Mouse (Mus musculus) intestine, embryonic 14.5 days (tissue): Measurements from ENCODE around the gene Cnst. TPM values are rescaled to one million over a fixed set of nuclear protein-coding genes. Genes with fewer than 3 reads are reported as not detected.

Source experiments
- ATAC-seq: fragments of 200-750 bp; cut with Nextera tagmentation; replicated peaks from 2 replicates; pipeline ENCODE4 v1.8.0; 2017; ENCODE audit warnings: low read depth, moderate number of reproducible peaks, moderate TSS enrichment, moderate library complexity; ENCODE audit not compliant: low FRiP score, low TSS enrichment
- DNase-seq: peaks from one replicate; pipeline ENCODE4 v3.0.0-alpha.2; 2018; ENCODE audit warnings: low spot score
- H3K27ac ChIP-seq: fragments of 300-500 bp; sonication (generic); 2 replicates; pipeline ENCODE4 v1.5.1; 2014; ENCODE audit warnings: low read depth, mild to moderate bottlenecking, control low read depth
- H3K27me3 ChIP-seq: fragments of 300-500 bp; sonication (generic); replicated peaks from 2 replicates; pipeline ENCODE4 v1.6.1; 2014; ENCODE audit warnings: low read length, control low read depth; ENCODE audit not compliant: control insufficient read depth, insufficient read depth
- H3K36me3 ChIP-seq: fragments of 300-500 bp; sonication (generic); 2 replicates; pipeline ENCODE4 v1.6.1; 2014; ENCODE audit warnings: low read length, control low read depth; ENCODE audit not compliant: control insufficient read depth, insufficient read depth
- H3K4me1 ChIP-seq: fragments of 300-500 bp; sonication (generic); replicated peaks from 2 replicates; pipeline ENCODE4 v1.6.1; 2014; ENCODE audit warnings: low read length, control low read depth, mixed read lengths; ENCODE audit not compliant: control insufficient read depth, insufficient read depth
- H3K4me2 ChIP-seq: fragments of 300-500 bp; sonication (generic); 2 replicates; pipeline ENCODE4 v1.6.1; 2014; ENCODE audit warnings: low read length
- H3K4me3 ChIP-seq: fragments of 300-500 bp; sonication (generic); 2 replicates; pipeline ENCODE4 v1.5.1; 2014; ENCODE audit warnings: low read depth, low read length, control low read depth, mixed read lengths
- H3K9ac ChIP-seq: fragments of 300-500 bp; sonication (generic); 2 replicates; pipeline ENCODE4 v1.6.1; 2014; ENCODE audit warnings: mild to moderate bottlenecking, low read length
- H3K9me3 ChIP-seq: fragments of 300-500 bp; sonication (generic); 2 replicates; pipeline ENCODE4 v1.6.1; 2016; ENCODE audit warnings: low read length, control low read depth; ENCODE audit not compliant: control insufficient read depth
- WGBS: fragments of 180-500 bp; shearing (Covaris S2); extraction: QIAGEN DNeasy Blood & Tissue Kit; methylation state at CpG from one replicate; pipeline ENCODE4 v1.1.7; 2014; 5-methylcytosine and 5-hydroxymethylcytosine counted together
- polyA plus RNA-seq: library from polyadenylated mRNA; unstranded; fragments of >200 nt; fragmentation: Nextera tagmentation; extraction: Ambion mirVana; gene quantifications from 2 replicates; pipeline ENCODE4 v1.2.1, GENCODE M21; 2014

Cnst gene
- polyA plus RNA-seq, 1 experiment from 2014 or later = 12.1 TPM

DNA sequence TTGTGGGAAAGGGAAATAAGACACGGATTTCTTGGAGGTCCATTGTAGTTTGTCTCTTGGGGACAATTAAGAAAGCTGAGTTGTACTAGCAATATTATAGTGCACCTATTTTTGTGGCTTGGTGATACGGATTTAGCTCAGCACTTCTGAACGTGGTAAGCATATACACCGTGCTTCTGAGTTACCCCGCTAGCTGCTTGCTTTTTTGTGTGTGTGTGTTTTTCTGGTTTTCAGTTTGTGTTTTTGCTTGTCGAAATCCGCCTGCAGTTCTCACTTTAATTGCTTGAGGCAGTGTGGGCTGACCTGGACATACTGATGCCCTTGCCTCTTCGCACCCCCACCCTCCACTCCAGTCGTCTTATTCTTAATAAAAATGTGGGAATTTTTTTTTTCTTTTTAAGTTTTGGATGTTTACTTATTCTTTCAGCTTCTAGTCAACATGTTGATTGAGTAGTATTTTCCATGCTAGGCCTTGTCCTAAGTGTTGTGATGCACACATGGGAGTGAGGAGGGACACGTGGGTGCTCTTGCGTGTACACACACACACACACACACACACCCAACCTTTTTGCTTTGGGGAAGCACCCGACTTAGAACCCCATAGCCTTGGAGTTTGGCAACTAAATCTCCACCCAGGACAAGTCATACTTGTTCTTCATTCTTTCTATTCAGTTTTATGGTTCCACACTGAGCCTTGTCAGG is 122.8 kb downstream of the Cnst start:
- 20% methylated on average over 12 of the region's 12 CpGs for WGBS
- 0 out of 2 replicates have a peak, but pooled peaks have one; percentile 13 for ATAC-seq

DNA sequence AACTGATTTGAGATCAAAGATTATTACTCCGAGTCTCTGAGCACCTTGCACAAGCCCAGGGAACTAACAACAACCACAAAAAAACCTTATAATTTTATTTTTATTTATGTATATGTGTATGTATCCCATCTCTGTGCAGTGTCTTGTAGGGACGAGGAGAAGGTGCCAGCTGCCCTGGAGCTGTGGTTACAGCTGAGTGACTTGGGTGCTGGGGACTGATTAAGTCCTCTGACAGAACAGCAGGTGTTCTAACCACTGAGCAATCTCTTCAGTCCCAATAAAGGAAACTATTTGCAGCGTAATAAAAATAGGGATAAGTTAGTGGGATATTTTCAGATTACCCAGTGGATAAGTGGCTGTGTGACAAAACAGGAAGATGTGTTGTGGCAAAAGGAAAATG is 128.2 kb downstream of the Cnst start:
- Histone ChIP-seq H3K4me1 (peaks cover 4% of the 10 kb centered on the region), H3K9ac (no peak overlapping the region), H3K36me3 (peaks cover 63% of the 10 kb centered on the region), H3K4me3 (no peak overlapping the region), H3K27me3 (no peaks in the 10 kb centered on the region), H3K4me2 (no peak overlapping the region), H3K27ac (no peak overlapping the region), H3K9me3 (no peaks in the 10 kb centered on the region)
- WGBS = 89% methylated on average over 3 of the region's 3 CpGs
- ATAC-seq (no peak), DNase-seq (no peak)

More for the DNA sequence above, 122.8 kb downstream of the Cnst start:
- peaks cover 12% of the 10 kb centered on the region for H3K4me1 ChIP-seq
- peak overlapping the region; percentile 91 for H3K4me3 ChIP-seq
- H3K36me3 ChIP-seq = peaks cover 20% of the 10 kb centered on the region
- DNase-seq = peak; percentile 62
- H3K27ac ChIP-seq = peak overlapping the region; percentile 78; the same call in 1 of the 2 replicates
- no peaks in the 10 kb centered on the region for H3K27me3 ChIP-seq
- no peaks in the 10 kb centered on the region for H3K9me3 ChIP-seq
- H3K9ac ChIP-seq = peak overlapping the region; percentile 83
- peak overlapping the region; percentile 76 for H3K4me2 ChIP-seq

DNA sequence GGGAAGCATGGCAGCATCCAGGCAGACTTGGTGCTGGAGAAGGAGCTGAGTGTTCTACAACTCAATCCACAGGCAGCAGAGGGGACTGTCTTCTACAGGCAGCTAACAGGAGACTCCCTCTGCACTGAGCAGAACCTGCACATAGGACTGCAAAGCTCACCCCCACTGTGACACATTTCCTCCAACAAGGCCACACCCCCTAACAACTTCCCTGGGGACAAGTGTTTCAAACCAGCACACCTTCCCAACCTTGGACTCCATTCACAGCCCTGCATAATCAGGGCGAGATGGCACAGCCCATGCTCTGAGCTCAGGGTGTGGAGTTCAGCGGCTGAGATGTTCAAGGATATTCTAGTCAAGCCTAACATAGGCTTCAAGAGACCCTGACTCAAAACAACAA is 130.9 kb downstream of the Cnst start:
- Histone ChIP-seq H3K4me3 (no peak overlapping the region), H3K36me3 (peaks cover 79% of the 10 kb centered on the region), H3K4me2 (no peak overlapping the region), H3K9me3 (no peaks in the 10 kb centered on the region), H3K9ac (no peak overlapping the region), H3K27me3 (no peaks in the 10 kb centered on the region), H3K4me1 (no peaks in the 10 kb centered on the region), H3K27ac (no peak overlapping the region)
- no peak for ATAC-seq
- DNase-seq = no peak
- WGBS = 94% methylated on average over 2 of the region's 2 CpGs

Other genes starting within 250 kb of the Cnst start
- gene Smyd3, start 28.3 kb upstream of the Cnst start, polyA plus RNA-seq = 22.3 and 26.7 TPM in 2 replicates
- 26.4 and 29.5 TPM in 2 replicates for gene Tfb2m, start 103 bp upstream of the Cnst start, polyA plus RNA-seq
- gene Sccpdh, start 121.8 kb downstream of the Cnst start, polyA plus RNA-seq = 56.3 and 61.7 TPM in 2 replicates
- gene Kif28, start 198.9 kb downstream of the Cnst start, polyA plus RNA-seq = not detected in 2 replicates